ENCODE assay signal across 8 mouse cellular contexts in genomic region chr6:95207063-95207462, GRCm38 (mm10).
DNase-seq lines count a peak whose midpoint lies in the region; ATAC-seq lines count a peak whose summit lies in the region.

No protein-coding gene starts in this region.

- DNase-seq in heart, postnatal 36 days, result peak; percentile 7 to 27
- DNase-seq in urinary bladder, postnatal 14 days (ENCODE audit: low spot score), result peak; percentile 38
- no peak for DNase-seq in urinary bladder, postnatal 4 days (ENCODE audit: low spot score in 2 of 2)
- peak; percentile 44 to 70 for DNase-seq in layer of hippocampus, postnatal 25 days (ENCODE audit: extremely low spot score in 1 of 2, low spot score in 1 of 2)
- peak; percentile 74 for DNase-seq in right cerebral cortex, postnatal 14 days

- no peak overlapping the region for H3K4me3 ChIP-seq in heart, embryonic 11.5 days (ENCODE audit: low read depth, low read length)

- no peak overlapping the region for H3K4me2 ChIP-seq in heart, embryonic 11.5 days

- intact Hi-C loops in heart, postnatal 36 days (cut with DNase I), result loop anchor here (5.0 kb wide), 1 partner anchor 1795 kb away; no protein-coding TSS in a partner anchor

- no peaks in the 10 kb centered on the region for H3K9me3 ChIP-seq in heart, embryonic 11.5 days (replicated peaks; ENCODE audit: control insufficient read depth, low read length)

- no peaks in the 10 kb centered on the region for H3K4me1 ChIP-seq in heart, embryonic 11.5 days (ENCODE audit: control insufficient read depth, insufficient read depth, low read length)

- H3K36me3 ChIP-seq in heart, embryonic 11.5 days (ENCODE audit: control insufficient read depth, insufficient read depth, low read length), result no peaks in the 10 kb centered on the region

- H3K9ac ChIP-seq in heart, embryonic 11.5 days (ENCODE audit: low read depth, low read length), result no peak overlapping the region

- H3K27ac ChIP-seq in heart, embryonic 11.5 days (ENCODE audit: low read depth, low read length), result no peak overlapping the region

- WGBS in heart, embryonic 11.5 days (ENCODE audit: insufficient replicate concordance), result 31% methylated on average over 2 of the region's 2 CpGs

- H3K27me3 ChIP-seq in heart, embryonic 11.5 days (ENCODE audit: control insufficient read depth, insufficient read depth, low read length), result no peaks in the 10 kb centered on the region

- ATAC-seq in heart, embryonic 11.5 days (replicated peaks; ENCODE audit: insufficient number of reproducible peaks, low FRiP score, low TSS enrichment), result no peak
- 0 out of 2 replicates have a peak, but pooled peaks have one; percentile 47 for ATAC-seq in common myeloid progenitor, adult 5-6 weeks (replicated peaks; ENCODE audit: low read depth, poor library complexity, severe bottlenecking)
- no peak; the same call in 1 of the 2 replicates for ATAC-seq in granulocyte monocyte progenitor cell, adult 5-6 weeks (replicated peaks; ENCODE audit: poor library complexity, severe bottlenecking)

Comparison
In these comparisons a context has a peak if more than half of its experiments do, and no peak if none do; other contexts are left out.
1. DNase-seq: peak in heart, postnatal 36 days (2 of 2), urinary bladder, postnatal 14 days (single experiment), layer of hippocampus, postnatal 25 days (2 of 2) and right cerebral cortex, postnatal 14 days (single experiment); none in urinary bladder, postnatal 4 days (0 of 2).